Mouse (Mus musculus) yolk sac, embryonic 10.5 days (tissue): ENCODE measurements at regions not wholly inside any gene's neighbourhood (a gene's known extent, or its start where the extent isn't known, plus 50 kb on each side); places are given as distances from the start of the nearest gene placed in this dataset.
"Not testable (repeated sequence)": the region's sequence is repeated elsewhere in the genome, so short reads cannot be mapped to it uniquely, and the experiment has no call there.

ENCODE experiments used
- DNase-seq: peaks from one replicate; pipeline ENCODE4 v3.0.0-alpha.2; 2017; ENCODE audit warnings: low spot score

GRCm38 (mm10) chr14:15061966-15062860, 259.0 kb downstream of the Nek10 start:
- DNase-seq: no peak

DNA sequence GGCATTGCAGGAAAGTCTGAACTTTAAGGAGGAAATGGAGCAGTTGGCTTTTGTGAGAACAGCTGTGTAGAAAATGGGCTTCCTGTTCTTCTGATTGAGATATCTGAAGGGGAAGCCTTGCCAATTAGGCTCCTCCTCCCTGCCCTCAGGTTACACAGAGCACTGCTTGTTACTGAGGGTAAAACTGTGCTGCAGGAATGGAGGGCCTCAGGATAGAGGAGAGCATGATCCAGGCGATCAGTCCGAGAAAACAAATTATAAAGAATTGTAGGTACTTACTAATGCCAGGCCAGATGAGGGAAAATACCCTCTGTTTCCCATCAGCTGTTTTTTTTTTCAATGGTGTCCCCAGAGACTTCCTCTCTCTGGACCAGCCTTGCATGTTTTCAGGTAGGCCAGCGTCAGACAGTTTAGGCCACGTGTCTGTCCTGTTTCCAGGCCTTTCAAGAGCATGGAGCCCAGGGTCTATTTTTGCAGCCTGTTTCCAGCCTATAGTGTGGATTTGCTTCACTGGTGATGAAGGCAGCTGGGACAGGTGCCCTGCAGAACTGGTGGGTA, 259.7 kb downstream of the Nek10 start:
- no peak for DNase-seq

GRCm38 (mm10) chr14:15064991-15065525, 261.8 kb downstream of the Nek10 start:
- no peak for DNase-seq

GRCm38 (mm10) chr14:15075877-15076276, 272.7 kb downstream of the Nek10 start:
- DNase-seq: no peak

DNA sequence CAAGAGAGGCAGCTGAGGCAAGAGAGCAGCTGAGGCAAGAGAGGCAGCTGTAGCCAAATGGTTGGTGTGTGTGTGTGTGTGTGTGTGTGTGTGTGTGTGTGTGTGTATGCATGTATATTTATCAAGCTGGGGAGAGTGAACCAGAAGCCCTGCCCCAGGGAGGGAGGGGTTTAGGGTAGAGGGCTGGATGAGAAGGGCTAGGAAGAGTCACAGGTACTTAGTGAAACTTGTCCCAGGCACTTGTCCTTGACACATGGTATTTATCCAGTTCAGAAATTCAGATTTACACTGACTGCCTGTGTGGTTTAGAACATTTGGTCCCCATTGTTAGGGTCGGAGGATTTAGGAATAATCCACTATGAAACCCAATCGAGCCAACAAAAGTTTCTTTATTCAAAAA, 279.7 kb downstream of the Nek10 start:
- DNase-seq: no peak

DNA sequence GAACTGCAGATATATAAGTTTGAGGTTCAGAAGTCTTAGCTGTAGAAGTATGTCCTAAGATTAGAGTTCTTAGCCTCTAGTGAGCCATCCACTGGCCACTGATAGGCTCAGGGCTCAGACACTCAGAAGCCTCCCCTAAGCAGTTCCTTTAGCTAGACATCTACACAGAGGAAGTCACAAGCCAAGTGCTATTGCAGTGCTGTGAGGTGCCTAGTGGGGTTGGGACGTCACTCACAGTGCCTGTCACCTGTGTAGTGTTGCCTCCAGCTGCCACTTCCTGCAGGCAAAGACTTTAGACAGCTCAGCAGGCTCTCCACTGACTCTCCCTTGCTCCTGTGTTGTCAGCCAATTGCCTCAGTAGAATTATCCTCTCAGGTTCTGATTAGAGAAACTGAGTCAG, 280.6 kb downstream of the Nek10 start:
- DNase-seq: no peak

DNA sequence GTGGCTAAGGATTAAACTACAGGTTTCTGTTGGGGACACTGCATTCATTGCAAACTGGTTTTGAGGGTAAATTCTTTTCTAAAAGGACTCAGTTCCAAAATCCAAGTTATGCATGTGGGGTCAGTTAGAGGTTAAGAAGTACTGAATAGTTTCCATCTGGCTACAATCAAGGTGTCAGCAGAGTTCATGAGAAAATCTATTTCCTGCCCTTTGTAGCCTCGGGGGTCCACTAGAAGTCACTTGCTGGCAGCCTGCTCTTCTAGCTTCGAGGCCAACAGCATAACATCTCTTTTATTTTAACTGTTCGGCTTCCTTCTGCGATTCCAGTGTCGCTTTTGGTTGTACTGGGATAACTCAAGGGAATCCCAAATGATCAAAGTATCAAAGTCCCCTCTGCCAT, 283.8 kb downstream of the Nek10 start:
- DNase-seq: no peak

DNA sequence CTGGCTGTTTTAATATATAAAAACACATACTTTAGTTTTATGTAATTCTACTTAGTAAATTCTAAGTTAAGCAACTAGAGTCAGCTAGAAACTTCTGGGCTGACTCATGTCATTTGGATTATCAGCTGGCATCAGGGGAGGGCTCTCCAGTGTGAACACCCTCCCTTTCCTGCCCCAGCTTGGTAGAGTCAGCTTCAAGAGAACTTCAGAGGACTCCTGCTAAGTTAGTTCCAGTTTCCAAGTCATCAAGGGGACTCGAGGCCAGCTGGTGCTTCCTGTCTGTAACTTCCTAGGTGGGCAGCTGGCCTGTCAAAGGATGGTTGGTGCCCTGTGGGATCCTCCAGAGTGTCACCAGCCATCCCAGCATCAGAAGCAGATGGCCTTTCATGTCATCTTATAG, 293.6 kb downstream of the Nek10 start:
- DNase-seq: no peak

DNA sequence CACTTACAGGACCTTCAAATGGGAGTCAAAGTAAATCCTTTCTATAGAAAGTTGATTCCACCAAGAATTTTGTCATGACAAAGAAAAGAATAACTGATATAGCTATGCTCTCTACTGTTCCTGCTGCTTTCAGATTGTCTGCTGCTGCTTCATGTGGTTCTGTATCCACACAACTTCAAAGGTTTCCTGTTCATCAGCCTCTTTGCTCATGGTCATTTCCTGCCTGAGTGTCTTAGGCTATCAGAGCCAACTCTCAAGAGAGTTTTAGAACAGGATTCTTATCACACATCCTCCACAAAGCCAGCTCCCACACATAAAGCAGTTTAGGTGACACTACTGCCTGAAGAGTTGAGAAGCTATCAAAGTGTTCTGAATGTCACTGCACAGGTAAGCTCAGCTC, 296.7 kb downstream of the Nek10 start:
- DNase-seq: no peak

GRCm38 (mm10) chr14:15107795-15108321, 304.6 kb downstream of the Nek10 start:
- no peak for DNase-seq

DNA sequence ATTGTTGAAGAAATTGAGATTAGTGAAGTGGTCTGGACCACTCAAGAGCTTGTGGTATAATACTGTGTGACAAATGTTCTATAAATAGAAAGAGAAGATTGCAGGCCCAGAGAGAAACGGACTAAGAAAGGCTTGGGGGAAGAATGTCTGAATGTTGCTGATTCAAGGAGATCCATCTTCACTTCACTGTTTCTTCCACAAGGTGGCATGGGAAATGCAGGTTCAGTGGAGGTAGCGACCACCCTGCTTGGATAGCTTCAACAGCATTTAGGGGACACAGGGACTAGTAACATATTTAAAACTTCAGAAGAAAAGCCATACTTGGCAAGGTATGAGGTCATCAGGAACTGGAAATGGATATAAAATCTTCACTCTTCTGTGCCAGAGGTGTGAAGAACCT, 316.5 kb downstream of the Nek10 start:
- no peak for DNase-seq

GRCm38 (mm10) chr14:15128157-15128556, 310.6 kb downstream of the Lrrc3b start:
- DNase-seq: no peak

DNA sequence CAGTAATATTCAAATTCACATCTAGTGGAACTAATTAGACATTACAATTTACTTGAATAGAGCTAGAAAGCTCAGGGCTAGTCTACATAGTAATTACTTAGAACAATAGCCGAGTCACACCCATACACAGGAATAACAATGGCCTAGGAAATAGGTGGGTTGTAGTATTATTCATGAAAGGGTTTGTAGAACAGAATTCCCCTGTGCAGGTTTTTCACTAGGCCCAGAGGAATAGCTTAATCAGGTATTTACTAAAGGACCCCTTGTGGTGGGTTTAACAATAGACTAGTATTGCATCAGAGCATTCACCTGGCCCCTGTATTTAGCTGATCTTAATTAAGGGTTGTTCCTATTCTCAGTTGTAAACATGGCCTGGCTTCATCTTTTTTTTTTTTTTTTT, 297.9 kb downstream of the Lrrc3b start:
- DNase-seq: not testable (repeated sequence)

- DNase-seq: peak; percentile 36
Observed at GRCm38 (mm10) chr14:15142839-15143238, 295.9 kb downstream of the Lrrc3b start.

DNA sequence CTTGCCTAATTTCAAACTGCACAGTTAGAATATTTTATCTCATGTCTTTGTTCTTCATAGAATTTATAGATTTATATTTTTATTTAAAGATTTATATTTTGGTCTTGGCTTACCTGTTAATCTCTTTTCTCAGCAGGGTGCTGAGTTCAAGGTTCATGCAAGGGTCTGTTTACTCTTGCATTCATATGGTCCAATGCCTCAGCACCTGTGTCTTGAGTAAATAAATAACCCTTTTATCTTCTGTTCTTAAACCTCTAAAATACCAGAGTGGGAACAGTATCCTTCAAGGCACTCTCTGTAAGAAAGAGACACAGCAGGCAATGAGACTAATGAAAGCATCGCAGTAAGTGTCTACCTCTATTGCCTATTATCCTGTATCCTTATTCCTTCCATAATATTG, 290.3 kb downstream of the Lrrc3b start:
- no peak for DNase-seq
